Mouse (Mus musculus) thymus, adult 2 months (tissue): ENCODE results near the gene Tax1bp3. TPM values are rescaled to one million over a fixed set of nuclear protein-coding genes. Genes with fewer than 3 reads are reported as not detected.

Experiments
- DNase-seq: peaks from one replicate; pipeline ENCODE4 v3.0.0; 2021
- H3K27ac ChIP-seq: fragments of 200-500 bp; 2 replicates; pipeline ENCODE4 v1.5.1; 2012; ENCODE audit warnings: low read length, control low read depth; ENCODE audit not compliant: control insufficient read depth, insufficient read depth
- H3K27me3 ChIP-seq: fragments of 200-500 bp; 2 replicates; pipeline ENCODE4 v1.6.1; 2012; ENCODE audit warnings: mild to moderate bottlenecking, low read length, moderate library complexity, mixed read lengths; ENCODE audit not compliant: control insufficient read depth, insufficient read depth
- H3K36me3 ChIP-seq: fragments of 200-500 bp; 2 replicates; pipeline ENCODE4 v1.6.1; 2012; ENCODE audit warnings: mild to moderate bottlenecking, low read length, moderate library complexity; ENCODE audit not compliant: control insufficient read depth, insufficient read depth
- H3K4me1 ChIP-seq: fragments of 200-500 bp; replicated peaks from 2 replicates; pipeline ENCODE4 v1.6.1; 2012; ENCODE audit warnings: low read length; ENCODE audit not compliant: control insufficient read depth, insufficient read depth
- H3K4me3 ChIP-seq: fragments of 200-500 bp; 2 replicates; pipeline ENCODE4 v1.5.1; 2012; ENCODE audit warnings: mild to moderate bottlenecking, low read length, control low read depth, moderate library complexity; ENCODE audit not compliant: control insufficient read depth, insufficient read depth
- CTCF ChIP-seq: fragments of 200-500 bp; IDR thresholded peaks from 2 replicates; pipeline ENCODE4 v1.5.1; 2012; ENCODE audit warnings: mild to moderate bottlenecking, control low read depth, low read length, moderate library complexity, borderline replicate concordance; ENCODE audit not compliant: control insufficient read depth, poor library complexity, insufficient read depth; ENCODE audit errors: extremely low read depth
- POLR2A ChIP-seq: fragments of 200-500 bp; IDR thresholded peaks from 2 replicates; pipeline ENCODE4 v1.6.1; 2012; ENCODE audit warnings: mild to moderate bottlenecking, low read length, control low read depth, moderate library complexity; ENCODE audit not compliant: control insufficient read depth, poor library complexity, insufficient read depth; ENCODE audit errors: extremely low read depth
- WGBS: fragments of 180-500 bp; shearing (Covaris S2); methylation state at CpG from one replicate; pipeline ENCODE4 v1.1.7; 2018; 5-methylcytosine and 5-hydroxymethylcytosine counted together
- polyA plus RNA-seq: library from polyadenylated mRNA; depleted of rRNA; stranded (reverse); fragments of >200 nt; gene quantifications from 2 replicates; pipeline ENCODE4 v1.2.3, GENCODE M21; 2012; rRNA removed

The Tax1bp3 gene
- polyA plus RNA-seq, 1 experiment: 72.0 TPM

- WGBS: 96% methylated on average over 1 of the region's 1 CpGs
- Histone ChIP-seq H3K27me3 (no peaks in the 10 kb centered on the region), H3K4me1 (no peaks in the 10 kb centered on the region), H3K36me3 (no peaks in the 10 kb centered on the region), H3K4me3 (no peak overlapping the region), H3K27ac (no peak overlapping the region)
- no peak for DNase-seq
- no peak for TF ChIP-seq CTCF
- TF ChIP-seq POLR2A: no peak
Measured at GRCm38 (mm10) chr11:73220651-73221050, 43.8 kb downstream of the Tax1bp3 start.

- Histone ChIP-seq H3K27ac (no peak overlapping the region), H3K4me1 (no peaks in the 10 kb centered on the region), H3K27me3 (no peaks in the 10 kb centered on the region), H3K36me3 (no peaks in the 10 kb centered on the region), H3K4me3 (no peak overlapping the region)
- DNase-seq: no peak
- no peak for TF ChIP-seq POLR2A
- TF ChIP-seq CTCF: no peak
- 67% methylated on average over 5 of the region's 5 CpGs for WGBS
Measured at GRCm38 (mm10) chr11:73222846-73223245, 46.0 kb downstream of the Tax1bp3 start.

- H3K27me3 ChIP-seq: no peaks in the 10 kb centered on the region
- H3K4me1 ChIP-seq: no peaks in the 10 kb centered on the region
- DNase-seq: peak; percentile 6
- no peak overlapping the region for H3K4me3 ChIP-seq
- WGBS: 83% methylated on average over 2 of the region's 2 CpGs
- no peak overlapping the region for H3K27ac ChIP-seq
- TF ChIP-seq CTCF (no peak), POLR2A (no peak)
- H3K36me3 ChIP-seq: no peaks in the 10 kb centered on the region
Measured at GRCm38 (mm10) chr11:73223966-73224365, 47.1 kb downstream of the Tax1bp3 start.

GRCm38 (mm10) chr11:73225856-73226255 is 49.0 kb downstream of the Tax1bp3 start:
- no peak for DNase-seq
- TF ChIP-seq POLR2A: no peak
- no peaks in the 10 kb centered on the region for H3K4me1 ChIP-seq
- WGBS: 95% methylated on average over 6 of the region's 6 CpGs
- no peaks in the 10 kb centered on the region for H3K36me3 ChIP-seq
- no peak overlapping the region for H3K27ac ChIP-seq
- H3K27me3 ChIP-seq: no peaks in the 10 kb centered on the region
- no peak overlapping the region for H3K4me3 ChIP-seq

- Histone ChIP-seq H3K27me3 (no peaks in the 10 kb centered on the region), H3K4me1 (no peaks in the 10 kb centered on the region), H3K27ac (no peak overlapping the region), H3K36me3 (no peaks in the 10 kb centered on the region), H3K4me3 (no peak overlapping the region)
- TF ChIP-seq CTCF: no peak
- no peak for DNase-seq
- 84% methylated on average over 5 of the region's 5 CpGs for WGBS
Measured at GRCm38 (mm10) chr11:73228881-73229280, 52.0 kb downstream of the Tax1bp3 start.

- TF ChIP-seq POLR2A (no peak), CTCF (no peak)
- Histone ChIP-seq H3K27ac (no peak overlapping the region), H3K4me1 (no peaks in the 10 kb centered on the region), H3K27me3 (no peaks in the 10 kb centered on the region), H3K4me3 (no peak overlapping the region), H3K36me3 (no peaks in the 10 kb centered on the region)
- no peak for DNase-seq
- 92% methylated on average over 5 of the region's 5 CpGs for WGBS
Measured at GRCm38 (mm10) chr11:73230081-73230480, 53.2 kb downstream of the Tax1bp3 start.

GRCm38 (mm10) chr11:73232513-73232912 is 55.6 kb downstream of the Tax1bp3 start:
- TF ChIP-seq POLR2A (no peak), CTCF (no peak)
- Histone ChIP-seq H3K4me3 (no peak overlapping the region), H3K27ac (no peak overlapping the region), H3K27me3 (no peaks in the 10 kb centered on the region), H3K4me1 (no peaks in the 10 kb centered on the region), H3K36me3 (no peaks in the 10 kb centered on the region)
- DNase-seq: no peak
- 54% methylated on average over 2 of the region's 2 CpGs for WGBS

Other genes starting within 250 kb of the Tax1bp3 start
- 478 and 539 TPM in 2 replicates for gene Atp2a3, start 215.9 kb upstream of the Tax1bp3 start, polyA plus RNA-seq
- gene P2rx1, start 178.0 kb upstream of the Tax1bp3 start, polyA plus RNA-seq: 82.6 and 103 TPM in 2 replicates
- gene Camkk1, start 158.1 kb upstream of the Tax1bp3 start, polyA plus RNA-seq: 35.4 and 40.0 TPM in 2 replicates
- gene Ncbp3, start 129.3 kb upstream of the Tax1bp3 start, polyA plus RNA-seq: 6.5 and 7.0 TPM in 2 replicates
- 24.1 and 24.6 TPM in 2 replicates for gene Itgae, start 86.5 kb upstream of the Tax1bp3 start, polyA plus RNA-seq
- 8.6 and 14.0 TPM in 2 replicates for gene Haspin, start 38.8 kb upstream of the Tax1bp3 start, polyA plus RNA-seq
- gene P2rx5, start 16.7 kb upstream of the Tax1bp3 start, polyA plus RNA-seq: 1.9 and 2.0 TPM in 2 replicates
- 58.6 and 64.9 TPM in 2 replicates for gene Emc6, start within 50 bp of the Tax1bp3 start, polyA plus RNA-seq
- 20.1 and 20.6 TPM in 2 replicates for gene Ctns, start 22.0 kb downstream of the Tax1bp3 start, polyA plus RNA-seq
- gene Shpk, start 22.4 kb downstream of the Tax1bp3 start, polyA plus RNA-seq: 3.7 and 4.0 TPM in 2 replicates
- gene Trpv1, start 57.2 kb downstream of the Tax1bp3 start, polyA plus RNA-seq: 0.16 and 0.55 TPM in 2 replicates
- gene Trpv3, start 90.3 kb downstream of the Tax1bp3 start, polyA plus RNA-seq: 0.15 and 0.19 TPM in 2 replicates
- 0.46 and 0.87 TPM in 2 replicates for gene Aspa, start 152.5 kb downstream of the Tax1bp3 start, polyA plus RNA-seq
- not detected in 2 replicates for gene Gm49340, start 152.7 kb downstream of the Tax1bp3 start, polyA plus RNA-seq
- gene Spata22, start 152.7 kb downstream of the Tax1bp3 start, polyA plus RNA-seq: not detected in 2 replicates
- gene Olfr20, start 173.7 kb downstream of the Tax1bp3 start, polyA plus RNA-seq: 0.38 TPM in 1 of 2 replicates, not detected in the other
- gene Olfr376, start 194.2 kb downstream of the Tax1bp3 start, polyA plus RNA-seq: not detected in 2 replicates
- not detected in 2 replicates for gene Olfr1, start 222.5 kb downstream of the Tax1bp3 start, polyA plus RNA-seq